8 mouse cellular contexts compared by ENCODE assay signal in genomic region chr6:51592356-51593115, GRCm38 (mm10).
A peak's percentile ranks its signal among the peaks of the same experiment; 100 is the strongest.
DNase-seq lines count a peak whose midpoint lies in the region; ATAC-seq lines count a peak whose summit lies in the region.

No protein-coding gene starts in this region.

- no peaks in the 10 kb centered on the region for H3K36me3 ChIP-seq in hindbrain, embryonic 15.5 days

- peak overlapping the region; percentile 47 for H3K4me3 ChIP-seq in hindbrain, embryonic 15.5 days

- H3K4me1 ChIP-seq in hindbrain, embryonic 15.5 days (replicated peaks), result peaks cover 37% of the 10 kb centered on the region

- H3K27me3 ChIP-seq in hindbrain, embryonic 15.5 days, result no peaks in the 10 kb centered on the region

- peak; percentile 88 for DNase-seq in R1 (ENCODE audit: low read depth, low spot score)
- peak; percentile 98 to 99 for DNase-seq in cerebellum, postnatal 36 days
- peak; percentile 62 for DNase-seq in gastrocnemius, adult 18-20 months (ENCODE audit: low spot score)
- peak; percentile 90 to 92 for DNase-seq in layer of hippocampus, postnatal 36 days
- peak; percentile 88 for DNase-seq in lung, postnatal 14 days
- DNase-seq in retina, adult 2 months (ENCODE audit: low read depth, low spot score), result peak; percentile 39
- peak; percentile 92 for DNase-seq in thymus, postnatal 14 days

- ATAC-seq in hindbrain, embryonic 15.5 days (ENCODE audit: low FRiP score, low read depth), result peak; percentile 97

- no peaks in the 10 kb centered on the region for H3K9me3 ChIP-seq in hindbrain, embryonic 15.5 days

- under 1% methylated on average over 45 of the region's 45 CpGs for WGBS in hindbrain, embryonic 15.5 days

- H3K9ac ChIP-seq in hindbrain, embryonic 15.5 days, result peak overlapping the region; percentile 70

- H3K4me2 ChIP-seq in hindbrain, embryonic 15.5 days, result peak overlapping the region; percentile 90

- peak overlapping the region; percentile 100 for H3K27ac ChIP-seq in hindbrain, embryonic 15.5 days (replicated peaks)

Comparison
In these comparisons a context has a peak if more than half of its experiments do, and no peak if none do; other contexts are left out.
1. Peak in every context shown above with its lines: DNase-seq, ATAC-seq, H3K4me3 ChIP-seq and H3K27ac ChIP-seq.
2. DNase-seq: peak in every context shown above with its lines; median percentile 98 in cerebellum, postnatal 36 days; 92 in thymus, postnatal 14 days; 91 in layer of hippocampus, postnatal 36 days; 88 in R1; 88 in lung, postnatal 14 days; 62 in gastrocnemius, adult 18-20 months; 39 in retina, adult 2 months.